Mouse (Mus musculus): ENCODE results near the gene Neb. TPM values are rescaled to one million over a fixed set of nuclear protein-coding genes. Genes with fewer than 3 reads are reported as not detected.

Gene Neb
- polyA plus RNA-seq, 1 experiment, result 0.14 TPM

- Histone ChIP-seq H3K27me3 (ENCODE audit: control insufficient read depth, insufficient read depth, insufficient read length) (no peaks in the 10 kb centered on the region), H3K79me3 (ENCODE audit: low read depth) (no peaks in the 10 kb centered on the region), H3K79me2 (ENCODE audit: control insufficient read depth, insufficient read depth) (no peaks in the 10 kb centered on the region), H3K4me3 (ENCODE audit: insufficient read depth, poor library complexity, severe bottlenecking) (no peak overlapping the region), H3ac (ENCODE audit: control insufficient read depth, insufficient read length, low read depth) (no peak overlapping the region), H3K36me3 (ENCODE audit: control insufficient read depth, insufficient read depth) (no peaks in the 10 kb centered on the region)
- no peak for TF ChIP-seq CTCF (IDR thresholded peaks at IDR 0.05; ENCODE audit: control insufficient read depth, insufficient read depth, insufficient read length)
- TF ChIP-seq FOSL1 (IDR thresholded peaks at IDR 0.05; ENCODE audit: insufficient read depth, low read length, poor library complexity, severe bottlenecking), result no peak
- TF ChIP-seq USF1 (IDR thresholded peaks at IDR 0.05; ENCODE audit: low read depth), result no peak
- TF ChIP-seq MYOD1 (IDR thresholded peaks at IDR 0.05; ENCODE audit: control insufficient read depth, insufficient read length, low read depth), result no peak
- no peak for TF ChIP-seq CEBPB (IDR thresholded peaks at IDR 0.05; ENCODE audit: low read depth)
- no peak for TF ChIP-seq MYOG (IDR thresholded peaks at IDR 0.05; ENCODE audit: control insufficient read depth, extremely low read depth, insufficient read length)
- TF ChIP-seq MAX (IDR thresholded peaks at IDR 0.05), result no peak
These were observed 166.8 kb downstream of the Neb start for GRCm38 (mm10) chr2:52211358-52211899.

- H3K27me3 ChIP-seq (ENCODE audit: control insufficient read depth, insufficient read depth, insufficient read length), result no peaks in the 10 kb centered on the region
- no peak overlapping the region for H3K4me3 ChIP-seq (ENCODE audit: insufficient read depth, poor library complexity, severe bottlenecking)
- no peaks in the 10 kb centered on the region for H3K79me2 ChIP-seq (ENCODE audit: control insufficient read depth, insufficient read depth)
- TF ChIP-seq MYOD1 (IDR thresholded peaks at IDR 0.05; ENCODE audit: control insufficient read depth, insufficient read length, low read depth) (no peak), MYOG (IDR thresholded peaks at IDR 0.05; ENCODE audit: control insufficient read depth, extremely low read depth, insufficient read length) (no peak), FOSL1 (IDR thresholded peaks at IDR 0.05; ENCODE audit: insufficient read depth, low read length, poor library complexity, severe bottlenecking) (no peak), USF1 (IDR thresholded peaks at IDR 0.05; ENCODE audit: low read depth) (no peak), CTCF (IDR thresholded peaks at IDR 0.05; ENCODE audit: control insufficient read depth, insufficient read depth, insufficient read length) (no peak), CEBPB (IDR thresholded peaks at IDR 0.05; ENCODE audit: low read depth) (no peak), MAX (IDR thresholded peaks at IDR 0.05) (no peak)
- H3K36me3 ChIP-seq (ENCODE audit: control insufficient read depth, insufficient read depth), result no peaks in the 10 kb centered on the region
- no peak overlapping the region for H3ac ChIP-seq (ENCODE audit: control insufficient read depth, insufficient read length, low read depth)
- no peaks in the 10 kb centered on the region for H3K79me3 ChIP-seq (ENCODE audit: low read depth)
These were observed 167.6 kb downstream of the Neb start for GRCm38 (mm10) chr2:52210685-52211084.

GRCm38 (mm10) chr2:52204992-52205391, 173.3 kb downstream of the Neb start:
- no peaks in the 10 kb centered on the region for H3K79me3 ChIP-seq (ENCODE audit: low read depth)
- no peaks in the 10 kb centered on the region for H3K36me3 ChIP-seq (ENCODE audit: control insufficient read depth, insufficient read depth)
- no peak for TF ChIP-seq MYOD1 (IDR thresholded peaks at IDR 0.05; ENCODE audit: control insufficient read depth, insufficient read length, low read depth)
- TF ChIP-seq MYOG (IDR thresholded peaks at IDR 0.05; ENCODE audit: control insufficient read depth, extremely low read depth, insufficient read length), result no peak
- H3ac ChIP-seq (ENCODE audit: control insufficient read depth, insufficient read length, low read depth), result no peak overlapping the region
- H3K79me2 ChIP-seq (ENCODE audit: control insufficient read depth, insufficient read depth), result no peaks in the 10 kb centered on the region
- no peaks in the 10 kb centered on the region for H3K27me3 ChIP-seq (ENCODE audit: control insufficient read depth, insufficient read depth, insufficient read length)
- no peak overlapping the region for H3K4me3 ChIP-seq (ENCODE audit: insufficient read depth, poor library complexity, severe bottlenecking)

GRCm38 (mm10) chr2:52193629-52194028, 184.6 kb downstream of the Neb start:
- Histone ChIP-seq H3K4me3 (ENCODE audit: insufficient read depth, poor library complexity, severe bottlenecking) (no peak overlapping the region), H3K79me3 (ENCODE audit: low read depth) (no peaks in the 10 kb centered on the region), H3K27me3 (ENCODE audit: control insufficient read depth, insufficient read depth, insufficient read length) (no peaks in the 10 kb centered on the region), H3K36me3 (ENCODE audit: control insufficient read depth, insufficient read depth) (no peaks in the 10 kb centered on the region), H3ac (ENCODE audit: control insufficient read depth, insufficient read length, low read depth) (no peak overlapping the region), H3K79me2 (ENCODE audit: control insufficient read depth, insufficient read depth) (no peaks in the 10 kb centered on the region)
- TF ChIP-seq FOSL1 (IDR thresholded peaks at IDR 0.05; ENCODE audit: insufficient read depth, low read length, poor library complexity, severe bottlenecking) (no peak), CEBPB (IDR thresholded peaks at IDR 0.05; ENCODE audit: low read depth) (no peak)

- Histone ChIP-seq H3ac (ENCODE audit: control insufficient read depth, insufficient read length, low read depth) (no peak overlapping the region), H3K4me3 (ENCODE audit: insufficient read depth, poor library complexity, severe bottlenecking) (no peak overlapping the region), H3K27me3 (ENCODE audit: control insufficient read depth, insufficient read depth, insufficient read length) (peaks cover 5% of the 10 kb centered on the region), H3K79me3 (ENCODE audit: low read depth) (no peaks in the 10 kb centered on the region), H3K79me2 (ENCODE audit: control insufficient read depth, insufficient read depth) (no peaks in the 10 kb centered on the region), H3K36me3 (ENCODE audit: control insufficient read depth, insufficient read depth) (no peaks in the 10 kb centered on the region)
- TF ChIP-seq CTCF (IDR thresholded peaks at IDR 0.05; ENCODE audit: control insufficient read depth, insufficient read depth, insufficient read length) (no peak), MYOD1 (IDR thresholded peaks at IDR 0.05; ENCODE audit: control insufficient read depth, insufficient read length, low read depth) (no peak), FOSL1 (IDR thresholded peaks at IDR 0.05; ENCODE audit: insufficient read depth, low read length, poor library complexity, severe bottlenecking) (no peak), MYOG (IDR thresholded peaks at IDR 0.05; ENCODE audit: control insufficient read depth, extremely low read depth, insufficient read length) (no peak), MAX (IDR thresholded peaks at IDR 0.05) (no peak), USF1 (IDR thresholded peaks at IDR 0.05; ENCODE audit: low read depth) (no peak), CEBPB (IDR thresholded peaks at IDR 0.05; ENCODE audit: low read depth) (no peak)
These were observed 198.6 kb downstream of the Neb start for GRCm38 (mm10) chr2:52179678-52180077.

- Histone ChIP-seq H3K36me3 (ENCODE audit: control insufficient read depth, insufficient read depth) (no peaks in the 10 kb centered on the region), H3ac (ENCODE audit: control insufficient read depth, insufficient read length, low read depth) (no peak overlapping the region), H3K4me3 (ENCODE audit: insufficient read depth, poor library complexity, severe bottlenecking) (no peak overlapping the region), H3K27me3 (ENCODE audit: control insufficient read depth, insufficient read depth, insufficient read length) (peaks cover 6% of the 10 kb centered on the region), H3K79me2 (ENCODE audit: control insufficient read depth, insufficient read depth) (no peaks in the 10 kb centered on the region), H3K79me3 (ENCODE audit: low read depth) (no peaks in the 10 kb centered on the region)
- TF ChIP-seq CEBPB (IDR thresholded peaks at IDR 0.05; ENCODE audit: low read depth), result no peak
- TF ChIP-seq FOSL1 (IDR thresholded peaks at IDR 0.05; ENCODE audit: insufficient read depth, low read length, poor library complexity, severe bottlenecking), result no peak
- no peak for TF ChIP-seq MAX (IDR thresholded peaks at IDR 0.05)
- no peak for TF ChIP-seq CTCF (IDR thresholded peaks at IDR 0.05; ENCODE audit: control insufficient read depth, insufficient read depth, insufficient read length)
- TF ChIP-seq MYOG (IDR thresholded peaks at IDR 0.05; ENCODE audit: control insufficient read depth, extremely low read depth, insufficient read length), result no peak
- no peak for TF ChIP-seq MYOD1 (IDR thresholded peaks at IDR 0.05; ENCODE audit: control insufficient read depth, insufficient read length, low read depth)
- no peak for TF ChIP-seq USF1 (IDR thresholded peaks at IDR 0.05; ENCODE audit: low read depth)
These were observed 200.5 kb downstream of the Neb start for GRCm38 (mm10) chr2:52177726-52178125.
